Mouse (Mus musculus) stomach, postnatal 0 days (tissue): ENCODE results near the gene Prrt2.

Experiments used
- CTCF ChIP-seq: IDR thresholded peaks from 2 replicates; pipeline ENCODE4 v1.5.1; 2016; ENCODE audit warnings: antibody characterized with exemption, low read depth, mild to moderate bottlenecking, moderate library complexity
- EP300 ChIP-seq: optimal IDR thresholded peaks from 2 replicates; pipeline ENCODE3; 2016; ENCODE audit warnings: antibody characterized with exemption

DNA sequence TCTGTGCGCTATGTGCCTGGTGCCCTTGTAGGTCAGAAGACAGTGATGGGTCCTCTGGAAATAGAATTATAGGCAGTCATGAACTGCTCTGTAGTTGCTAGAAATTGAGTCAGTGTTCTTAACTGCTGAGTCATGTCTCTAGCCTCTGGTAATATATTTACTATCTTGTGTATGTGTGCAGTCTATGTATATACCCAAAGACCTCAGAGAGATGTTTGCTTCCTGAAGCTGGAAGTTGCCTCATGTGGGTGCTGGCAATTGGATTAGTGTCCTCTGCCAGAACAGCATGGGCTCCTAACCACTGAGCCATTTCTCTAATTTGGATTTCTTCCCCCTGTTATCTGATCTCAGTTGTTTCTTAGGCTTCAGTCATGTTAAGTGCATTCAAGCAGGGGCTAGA, 9.2 kb upstream of the Prrt2 start:
- no peak for TF ChIP-seq EP300
- TF ChIP-seq CTCF, result no peak
